Mouse (Mus musculus): ENCODE results near the gene Mkks. TPM values are rescaled to one million over a fixed set of nuclear protein-coding genes. Genes with fewer than 3 reads are reported as not detected.

The Mkks gene
- 24.0 TPM for polyA plus RNA-seq (2021)

GRCm38 (mm10) chr2:136891068-136891950, at the start of gene Mkks, which contains the start of the genes Slx4ip and AL731706.1:
TSS of gene Mkks (minus strand) at chr2:136891389.
TSS of gene Slx4ip (plus strand) at chr2:136891218.
TSS of gene AL731706.1 (minus strand) at chr2:136891389.
- ChIA-PET CTCF (interaction anchor here (0.7 to 1.4 kb wide), 6 partner anchors 9 to 188 kb away, joined by 3 to 4 read pairs (median 3); no protein-coding TSS in a partner anchor), POLR2A (interaction anchor here (1.4 kb wide), 1 partner anchor 29 kb away, joined by 3 read pairs; no protein-coding TSS in a partner anchor)
- in situ Hi-C loops (cut with MboI; ENCODE audit: low pct_unique_long_range_greater_than_20kb), result no loop called here
- TF ChIP-seq CTCF (IDR thresholded peaks at IDR 0.05), result no peak
- DNase-seq (ENCODE audit: low read depth, low spot score), result peak; percentile 97
- peak; percentile 98 for ATAC-seq
- no peaks in the 10 kb centered on the region for H3K27me3 ChIP-seq

GRCm38 (mm10) chr2:136938249-136938648, 47.1 kb upstream of the Mkks start:
- no peak for ATAC-seq
- DNase-seq (ENCODE audit: low read depth, low spot score), result no peak
- ChIA-PET CTCF (interaction anchor here (0.7 to 0.9 kb wide), 2 partner anchors 58 to 81 kb away, joined by 3 to 4 read pairs; no protein-coding TSS in a partner anchor), POLR2A (no interaction called here)
- in situ Hi-C loops (cut with MboI; ENCODE audit: low pct_unique_long_range_greater_than_20kb), result no loop called here
- H3K27me3 ChIP-seq, result no peaks in the 10 kb centered on the region
- no peak for TF ChIP-seq CTCF (IDR thresholded peaks at IDR 0.05)

- ChIA-PET POLR2A (no interaction called here), CTCF (interaction anchor here (1.1 to 1.3 kb wide), 2 partner anchors 12 to 21 kb away, joined by 3 to 4 read pairs; no protein-coding TSS in a partner anchor)
- in situ Hi-C loops (cut with MboI; ENCODE audit: low pct_unique_long_range_greater_than_20kb), result no loop called here
- no peak for TF ChIP-seq CTCF (IDR thresholded peaks at IDR 0.05)
- no peaks in the 10 kb centered on the region for H3K27me3 ChIP-seq
- no peak for ATAC-seq
- no peak for DNase-seq (ENCODE audit: low read depth, low spot score)
These were observed 45.5 kb upstream of the Mkks start for GRCm38 (mm10) chr2:136936391-136937288.

- DNase-seq (ENCODE audit: low read depth, low spot score) (peak; percentile 31), ATAC-seq (peak; percentile 86)
- POLR2A ChIA-PET, result no interaction called here
- no peaks in the 10 kb centered on the region for H3K27me3 ChIP-seq
- in situ Hi-C loops (cut with MboI; ENCODE audit: low pct_unique_long_range_greater_than_20kb), result no loop called here
- no peak for TF ChIP-seq CTCF (IDR thresholded peaks at IDR 0.05)
- CTCF ChIA-PET, result interaction anchor here (1.0 kb wide), 1 partner anchor 60 kb away, joined by 3 read pairs; no protein-coding TSS in a partner anchor
These were observed 29.8 kb upstream of the Mkks start for GRCm38 (mm10) chr2:136921003-136921408.

- no peak for TF ChIP-seq CTCF (IDR thresholded peaks at IDR 0.05)
- CTCF ChIA-PET, result interaction anchor here (1.0 kb wide), 1 partner anchor 61 kb away, joined by 3 read pairs; no protein-coding TSS in a partner anchor
- in situ Hi-C loops (cut with MboI; ENCODE audit: low pct_unique_long_range_greater_than_20kb), result no loop called here
- DNase-seq (ENCODE audit: low read depth, low spot score) (no peak), ATAC-seq (no peak)
- H3K27me3 ChIP-seq, result no peaks in the 10 kb centered on the region
- POLR2A ChIA-PET, result interaction anchor here (1.1 kb wide), 1 partner anchor 29 kb away, joined by 3 read pairs; the partner anchor contains the start of genes AL731706.1 and Mkks
These were observed 29.2 kb upstream of the Mkks start for GRCm38 (mm10) chr2:136920257-136920993.

- H3K27me3 ChIP-seq, result no peaks in the 10 kb centered on the region
- ChIA-PET CTCF (no interaction called here), POLR2A (interaction anchor here (1.1 kb wide), 1 partner anchor 28 kb away, joined by 3 read pairs; the partner anchor contains the start of genes AL731706.1 and Mkks)
- in situ Hi-C loops (cut with MboI; ENCODE audit: low pct_unique_long_range_greater_than_20kb), result loop anchor here (5.0 to 10.0 kb wide), 4 partner anchors 73 to 575 kb away; no protein-coding TSS in a partner anchor
- DNase-seq (ENCODE audit: low read depth, low spot score) (no peak), ATAC-seq (no peak)
- TF ChIP-seq CTCF (IDR thresholded peaks at IDR 0.05), result no peak
These were observed 28.2 kb upstream of the Mkks start for GRCm38 (mm10) chr2:136919433-136919832.

GRCm38 (mm10) chr2:136914334-136914902, 23.2 kb upstream of the Mkks start:
- TF ChIP-seq CTCF (IDR thresholded peaks at IDR 0.05), result peak; percentile 58
- DNase-seq (ENCODE audit: low read depth, low spot score) (no peak), ATAC-seq (no peak)
- no peaks in the 10 kb centered on the region for H3K27me3 ChIP-seq
- POLR2A ChIA-PET, result no interaction called here
- CTCF ChIA-PET, result interaction anchor here (1.7 kb wide), 1 partner anchor 200 kb away, joined by 3 read pairs; no protein-coding TSS in a partner anchor
- in situ Hi-C loops (cut with MboI; ENCODE audit: low pct_unique_long_range_greater_than_20kb), result loop anchor here (5.0 to 10.0 kb wide), 4 partner anchors 160 to 1028 kb away; no protein-coding TSS in a partner anchor

- CTCF ChIA-PET, result interaction anchor here (1.3 to 1.7 kb wide), 2 partner anchors 201 to 1030 kb away, joined by 3 to 4 read pairs; no protein-coding TSS in a partner anchor
- ATAC-seq (no peak), DNase-seq (ENCODE audit: low read depth, low spot score) (no peak)
- in situ Hi-C loops (cut with MboI; ENCODE audit: low pct_unique_long_range_greater_than_20kb), result loop anchor here (5.0 to 10.0 kb wide), 4 partner anchors 162 to 1029 kb away; no protein-coding TSS in a partner anchor
- TF ChIP-seq CTCF (IDR thresholded peaks at IDR 0.05), result no peak
- no peaks in the 10 kb centered on the region for H3K27me3 ChIP-seq
- POLR2A ChIA-PET, result no interaction called here
These were observed 21.8 kb upstream of the Mkks start for GRCm38 (mm10) chr2:136913021-136913420.

- no peak for TF ChIP-seq CTCF (IDR thresholded peaks at IDR 0.05)
- in situ Hi-C loops (cut with MboI; ENCODE audit: low pct_unique_long_range_greater_than_20kb), result loop anchor here (5.0 to 10.0 kb wide), 4 partner anchors 163 to 1030 kb away; no protein-coding TSS in a partner anchor
- ATAC-seq (no peak), DNase-seq (ENCODE audit: low read depth, low spot score) (no peak)
- no peaks in the 10 kb centered on the region for H3K27me3 ChIP-seq
- CTCF ChIA-PET, result no interaction called here
- POLR2A ChIA-PET, result no interaction called here
These were observed 20.8 kb upstream of the Mkks start for GRCm38 (mm10) chr2:136911958-136912411.

Data from Patski (cell line).